ENCODE assay signal across 24 mouse cellular contexts in genomic region chr17:25946891-25947290, GRCm38 (mm10). TPM values are rescaled to one million over a fixed set of nuclear protein-coding genes. Genes with fewer than 3 reads are reported as not detected.
DNase-seq lines count a peak whose midpoint lies in the region; ATAC-seq and TF ChIP-seq lines count a peak whose summit lies in the region.
"Had no signal": no experiment of that assay in that cellular context is flagged by ENCODE, and none has a peak within 500 bp of the region (broad histone marks: within the 10 kb centered on the region; RNA-seq: fewer than 3 reads in every experiment).

No protein-coding gene starts in this region.

- H3K9me3 ChIP-seq in liver, embryonic 15.5 days (replicated peaks): no peaks in the 10 kb centered on the region
- H3K9me3 ChIP-seq: forebrain, embryonic 15.5 days; hindbrain, embryonic 15.5 days; megakaryocyte, embryonic 14.5 days; neural tube, embryonic 15.5 days had no signal

- ATAC-seq in liver, embryonic 15.5 days (ENCODE audit: insufficient read depth): no peak
- ATAC-seq: CD4-positive, CD25-positive, alpha-beta regulatory T cell, adult 4 months; forebrain, embryonic 15.5 days; intestine, embryonic 16.5 days; midbrain, embryonic 16.5 days had no signal

- H3K4me1 ChIP-seq in kidney, adult 2 months (ENCODE audit: control insufficient read depth, insufficient read depth, low read length): peaks cover 4% of the 10 kb centered on the region; the same call in 1 of the 2 replicates
- peaks cover 4% of the 10 kb centered on the region; the same call in 1 of the 2 replicates for H3K4me1 ChIP-seq in bone marrow, adult 2 months (ENCODE audit: control insufficient read depth, insufficient read depth, low read length)
- peaks cover 78% of the 10 kb centered on the region for H3K4me1 ChIP-seq in liver, embryonic 15.5 days (replicated peaks)

- no peak for TF ChIP-seq CTCF in kidney, adult 2 months (conservative IDR thresholded peaks at IDR 0.05; ENCODE audit: insufficient read depth, insufficient read length, low read depth, low read length)
- no peak for TF ChIP-seq CTCF in bone marrow, adult 2 months (IDR thresholded peaks at IDR 0.05; ENCODE audit: control insufficient read depth, insufficient read depth, low read length)

- H3K9ac ChIP-seq in liver, embryonic 15.5 days: peak overlapping the region; percentile 69
- H3K9ac ChIP-seq: forebrain, embryonic 15.5 days; hindbrain, embryonic 15.5 days; neural tube, embryonic 15.5 days had no signal

- DNase-seq in cerebellum, adult 9-11 months: peak; percentile 48
- DNase-seq in cerebellum, postnatal 36 days: no peak
- DNase-seq in kidney, adult 2 months: no peak
- no peak for DNase-seq in kidney, postnatal 4 days
- DNase-seq in layer of hippocampus, postnatal 14 days (ENCODE audit: low spot score in 2 of 2): no peak
- DNase-seq: adrenal gland, postnatal 14 days; cerebellum, adult 18-20 months; gastrocnemius, postnatal 36 days; heart, postnatal 36 days; left cerebral cortex, postnatal 4 days; lung, adult 2 months; spleen, adult 18-20 months; thymus, postnatal 25 days had no signal

- no peaks in the 10 kb centered on the region for H3K27me3 ChIP-seq in kidney, adult 2 months (replicated peaks; ENCODE audit: control insufficient read depth, insufficient read depth, low read length)
- peaks cover 32% of the 10 kb centered on the region for H3K27me3 ChIP-seq in liver, embryonic 15.5 days

- 83% methylated on average over 8 of the region's 8 CpGs for WGBS in kidney, adult 2 months
- WGBS in bone marrow, adult 2 months: 90% methylated on average over 8 of the region's 8 CpGs
- WGBS in liver, embryonic 15.5 days (ENCODE audit: insufficient replicate concordance): 73% methylated on average over 8 of the region's 8 CpGs

- H3K27ac ChIP-seq in kidney, adult 2 months (ENCODE audit: insufficient read depth, low read depth, low read length): 0 out of 2 replicates have a peak overlapping the region, but pooled peaks have one; percentile 27
- H3K27ac ChIP-seq in bone marrow, adult 2 months (ENCODE audit: control insufficient read depth, insufficient read depth, low read depth, low read length, poor library complexity): peak overlapping the region; percentile 12
- H3K27ac ChIP-seq in liver, embryonic 15.5 days (replicated peaks): peak overlapping the region; percentile 99
- H3K27ac ChIP-seq: forebrain, embryonic 15.5 days; hindbrain, embryonic 15.5 days; neural tube, embryonic 15.5 days had no signal

- TF ChIP-seq POLR2A in kidney, adult 2 months (IDR thresholded peaks at IDR 0.05; ENCODE audit: low read depth, low read length): no peak
- TF ChIP-seq POLR2A in bone marrow, adult 2 months (IDR thresholded peaks at IDR 0.05; ENCODE audit: borderline replicate concordance, control insufficient read depth, low read depth, low read length): no peak

- no peak overlapping the region for H3K4me3 ChIP-seq in kidney, adult 2 months (ENCODE audit: insufficient read depth, low read depth, low read length)
- no peak overlapping the region for H3K4me3 ChIP-seq in bone marrow, adult 2 months (replicated peaks; ENCODE audit: control insufficient read depth, low read depth, low read length)
- H3K4me3 ChIP-seq in liver, embryonic 15.5 days (replicated peaks): peak overlapping the region; percentile 21; the same call in 1 of the 2 replicates
- H3K4me3 ChIP-seq: forebrain, embryonic 15.5 days; hindbrain, embryonic 15.5 days; megakaryocyte, embryonic 14.5 days; neural tube, embryonic 15.5 days had no signal

- peak overlapping the region; percentile 79 for H3K4me2 ChIP-seq in liver, embryonic 15.5 days
- H3K4me2 ChIP-seq: forebrain, embryonic 15.5 days; hindbrain, embryonic 15.5 days; neural tube, embryonic 15.5 days had no signal

- no peaks in the 10 kb centered on the region for H3K36me3 ChIP-seq in kidney, adult 2 months (ENCODE audit: control insufficient read depth, insufficient read depth, low read length)
- no peaks in the 10 kb centered on the region for H3K36me3 ChIP-seq in liver, embryonic 15.5 days (replicated peaks)
- H3K36me3 ChIP-seq: forebrain, embryonic 15.5 days; hindbrain, embryonic 15.5 days; neural tube, embryonic 15.5 days had no signal

RNA-seq across cellular contexts. Expression of gene Nhlrc4, which starts 2.1 kb away (rescaled TPM):
- polyA plus RNA-seq in kidney, adult 2 months (2012; rRNA removed): 16.0 and 21.0 TPM in 2 replicates
- polyA plus RNA-seq in bone marrow, adult 2 months (2011; ENCODE audit: insufficient read depth, insufficient read length, low replicate concordance, missing spikeins): 3.8 and 6.8 TPM in 2 replicates
- 6.1 and 6.7 TPM in 2 replicates for polyA plus RNA-seq in liver, embryonic 15.5 days (2015; fragmentation: Nextera tagmentation; extraction: Ambion mirVana)
- not detected for total RNA-seq in layer of hippocampus, postnatal 14 days (2021)
- total RNA-seq: gastrocnemius, postnatal 36 days; left cerebral cortex, postnatal 4 days had no signal
- polyA plus RNA-seq: CD4-positive, CD25-positive, alpha-beta regulatory T cell, adult 4 months; forebrain, embryonic 15.5 days; large intestine, adult 2 months; neural tube, embryonic 15.5 days had no signal

RNA-seq across cellular contexts. Expression of gene Pigq, which starts 2.2 kb away (rescaled TPM):
- polyA plus RNA-seq in kidney, adult 2 months (2012; rRNA removed): 236 and 270 TPM in 2 replicates
- polyA plus RNA-seq in bone marrow, adult 2 months (2011; ENCODE audit: insufficient read depth, insufficient read length, low replicate concordance, missing spikeins): 241 and 296 TPM in 2 replicates
- 156 and 174 TPM in 2 replicates for polyA plus RNA-seq in liver, embryonic 15.5 days (2015; fragmentation: Nextera tagmentation; extraction: Ambion mirVana)
- 100 to 1,000 TPM; 160 to 168 TPM for total RNA-seq in layer of hippocampus, postnatal 14 days (2021)

RNA-seq across cellular contexts. Expression of gene A930017K11Rik, which starts 5.5 kb away (rescaled TPM):
- 7.2 and 8.3 TPM in 2 replicates for polyA plus RNA-seq in kidney, adult 2 months (2012; rRNA removed)
- not detected in 2 replicates for polyA plus RNA-seq in bone marrow, adult 2 months (2011; ENCODE audit: insufficient read depth, insufficient read length, low replicate concordance, missing spikeins)
- polyA plus RNA-seq in liver, embryonic 15.5 days (2015; fragmentation: Nextera tagmentation; extraction: Ambion mirVana): 0.23 and 0.37 TPM in 2 replicates
- total RNA-seq in layer of hippocampus, postnatal 14 days (2021): under 1 TPM in 1 of 2 experiments, not detected in 1; 0.14 TPM
- total RNA-seq: adrenal gland, postnatal 14 days; ES-E14; gastrocnemius, postnatal 36 days; left cerebral cortex, postnatal 4 days had no signal
- polyA plus RNA-seq: CD4-positive, CD25-positive, alpha-beta regulatory T cell, adult 4 months; large intestine, adult 2 months; lung, adult 2 months had no signal

RNA-seq across cellular contexts. Expression of gene Rab40c, which starts 27.4 kb away (rescaled TPM):
- polyA plus RNA-seq in kidney, adult 2 months (2012; rRNA removed): 31.3 and 34.8 TPM in 2 replicates
- 5.0 and 6.9 TPM in 2 replicates for polyA plus RNA-seq in bone marrow, adult 2 months (2011; ENCODE audit: insufficient read depth, insufficient read length, low replicate concordance, missing spikeins)
- 6.6 and 8.4 TPM in 2 replicates for polyA plus RNA-seq in liver, embryonic 15.5 days (2015; fragmentation: Nextera tagmentation; extraction: Ambion mirVana)
- total RNA-seq in layer of hippocampus, postnatal 14 days (2021): 10 to 100 TPM; 48.6 to 52.2 TPM

RNA-seq across cellular contexts. Expression of gene Capn15, which starts 38.7 kb away (rescaled TPM):
- polyA plus RNA-seq in kidney, adult 2 months (2012; rRNA removed): 24.0 and 31.6 TPM in 2 replicates
- polyA plus RNA-seq in bone marrow, adult 2 months (2011; ENCODE audit: insufficient read depth, insufficient read length, low replicate concordance, missing spikeins): 11.7 and 18.2 TPM in 2 replicates
- polyA plus RNA-seq in liver, embryonic 15.5 days (2015; fragmentation: Nextera tagmentation; extraction: Ambion mirVana): 9.7 and 11.4 TPM in 2 replicates
- total RNA-seq in layer of hippocampus, postnatal 14 days (2021): 10 to 100 TPM; 44.4 to 46.2 TPM

Comparison
In these comparisons a context has a peak if more than half of its experiments do, and no peak if none do; other contexts are left out.
1. H3K27ac ChIP-seq: peak in every context shown above with its lines; median percentile 99 in liver, embryonic 15.5 days; 27 in kidney, adult 2 months; 12 in bone marrow, adult 2 months.